Mouse (Mus musculus) cerebellum, adult 9-11 months (tissue): ENCODE measurements around the gene Traf4.

ENCODE experiments used
- DNase-seq: peaks from one replicate; pipeline ENCODE4 v3.0.0; 2022

The Traf4 gene

GRCm38 (mm10) chr11:78165761-78166109, 346 bp upstream of the Traf4 start:
- DNase-seq, result peak; percentile 67

GRCm38 (mm10) chr11:78164604-78164923, 825 bp downstream of the Traf4 start:
- DNase-seq, result no peak

GRCm38 (mm10) chr11:78163681-78164603, 1.4 kb downstream of the Traf4 start:
- peak; percentile 53 for DNase-seq

GRCm38 (mm10) chr11:78163045-78163444, 2.3 kb downstream of the Traf4 start:
- no peak for DNase-seq

- peak; percentile 36 for DNase-seq
These were observed 2.9 kb downstream of the Traf4 start for GRCm38 (mm10) chr11:78162504-78162903.

GRCm38 (mm10) chr11:78161968-78162367, 3.4 kb downstream of the Traf4 start:
- DNase-seq, result peak; percentile 52

- DNase-seq, result no peak
These were observed 4.2 kb downstream of the Traf4 start for GRCm38 (mm10) chr11:78161169-78161568.

- DNase-seq, result no peak
These were observed 4.7 kb downstream of the Traf4 start for GRCm38 (mm10) chr11:78160675-78161074.

- peak; percentile 36 for DNase-seq
These were observed 5.2 kb downstream of the Traf4 start for GRCm38 (mm10) chr11:78160171-78160570.

GRCm38 (mm10) chr11:78159557-78159956, 5.8 kb downstream of the Traf4 start:
- peak; percentile 52 for DNase-seq

GRCm38 (mm10) chr11:78159096-78159495, 6.3 kb downstream of the Traf4 start:
- peak; percentile 85 for DNase-seq

GRCm38 (mm10) chr11:78156156-78156699, 9.2 kb downstream of the Traf4 start:
- DNase-seq, result no peak

- peak; percentile 30 for DNase-seq
These were observed 9.7 kb downstream of the Traf4 start for GRCm38 (mm10) chr11:78155674-78156073.

- DNase-seq, result peak; percentile 31
These were observed 11.6 kb downstream of the Traf4 start for GRCm38 (mm10) chr11:78153778-78154177.

- peak; percentile 89 for DNase-seq
These were observed 12.8 kb downstream of the Traf4 start for GRCm38 (mm10) chr11:78152299-78153231.

GRCm38 (mm10) chr11:78151161-78151560, 14.2 kb downstream of the Traf4 start:
- DNase-seq, result no peak

GRCm38 (mm10) chr11:78146707-78147543, 18.5 kb downstream of the Traf4 start:
- DNase-seq, result no peak

- no peak for DNase-seq
These were observed 19.2 kb downstream of the Traf4 start for GRCm38 (mm10) chr11:78146168-78146567.

- no peak for DNase-seq
These were observed 21.9 kb downstream of the Traf4 start for GRCm38 (mm10) chr11:78143520-78143919.

GRCm38 (mm10) chr11:78140665-78141064, 24.7 kb downstream of the Traf4 start:
- DNase-seq, result no peak

GRCm38 (mm10) chr11:78138023-78138422, 27.4 kb downstream of the Traf4 start:
- DNase-seq, result no peak

- DNase-seq, result no peak
These were observed 27.8 kb downstream of the Traf4 start for GRCm38 (mm10) chr11:78137584-78137983.
